Mouse (Mus musculus): ENCODE measurements around the gene Bricd5.

The Bricd5 gene

DNA sequence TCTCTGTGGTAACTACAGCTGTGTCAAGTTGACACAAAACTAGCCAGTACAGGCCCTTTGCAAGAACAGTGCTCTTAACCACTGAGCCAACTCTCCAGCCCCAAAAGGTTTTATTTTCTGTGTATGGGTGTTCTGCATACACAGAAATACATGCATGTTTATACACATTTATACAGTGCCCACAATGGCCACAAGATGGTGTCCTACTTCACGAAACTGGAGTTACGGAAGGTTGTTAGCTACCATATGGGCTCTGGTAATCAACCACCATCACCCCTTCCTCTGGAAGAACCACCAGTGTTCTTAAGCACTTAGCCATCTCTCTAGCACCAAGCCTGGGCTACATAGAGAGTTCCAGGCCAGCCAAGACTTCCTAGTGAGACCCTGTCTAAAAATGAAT lies 12.1 kb upstream of the Bricd5 start:
- no peak for DNase-seq (ENCODE audit: low read depth in 1 of 2, low spot score in 2 of 2)

DNA sequence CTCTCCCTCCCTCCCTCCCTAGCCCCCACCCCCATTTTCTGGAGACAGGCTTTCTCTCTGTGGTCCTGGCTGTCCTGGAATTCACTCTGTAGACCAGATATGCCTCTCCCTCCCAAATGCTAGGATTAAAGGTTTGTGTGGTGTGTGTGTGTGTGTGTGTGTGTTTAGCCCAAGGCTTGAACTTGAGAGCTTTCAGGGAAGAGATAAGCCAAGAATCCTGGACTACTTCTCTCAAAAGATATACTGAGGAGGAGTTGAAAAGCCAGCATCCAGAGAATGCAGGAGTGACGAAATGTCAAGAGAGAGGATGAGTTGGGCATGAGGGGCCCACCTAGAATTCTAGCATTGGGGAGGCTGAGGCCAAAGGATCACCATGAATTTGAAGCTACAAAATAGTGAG lies 10.8 kb upstream of the Bricd5 start:
- no peak for DNase-seq (ENCODE audit: low read depth in 1 of 2, low spot score in 2 of 2)

DNA sequence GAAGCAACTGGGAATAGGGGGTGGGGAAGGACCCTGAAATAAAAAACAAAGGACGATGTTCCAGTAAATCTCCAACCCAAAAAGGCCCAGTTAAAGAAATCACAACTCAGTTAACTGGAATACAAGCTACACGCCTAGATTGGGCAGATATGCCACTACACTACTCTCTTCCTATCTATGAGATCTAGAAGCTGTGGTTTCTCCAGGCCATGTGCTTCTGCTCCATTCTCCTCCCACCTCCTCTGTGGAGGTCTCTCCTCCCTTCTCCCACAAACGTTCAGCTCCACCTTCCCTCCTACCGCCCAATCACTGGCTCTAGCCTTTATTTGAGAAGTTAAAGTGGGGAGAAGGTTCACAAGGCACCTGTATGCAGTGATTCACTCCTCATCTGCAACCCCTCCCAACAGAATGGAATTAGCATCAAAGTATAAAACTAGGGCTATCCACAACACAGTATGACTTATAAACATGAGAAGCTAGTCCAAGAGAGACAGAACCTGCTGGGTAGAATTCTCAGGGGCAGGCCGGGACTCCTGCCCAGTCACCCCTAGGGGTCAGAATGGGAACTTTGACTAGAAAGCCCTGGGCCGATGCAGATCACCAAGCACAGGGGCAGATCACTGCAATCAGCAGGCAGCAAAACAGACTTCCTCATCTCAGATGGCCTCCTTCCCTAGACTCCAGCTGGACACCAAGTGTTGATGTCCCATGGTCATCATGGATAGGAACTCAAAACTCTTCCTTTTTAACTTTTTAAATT lies 10.1 kb upstream of the Bricd5 start:
- DNase-seq (ENCODE audit: low read depth in 1 of 2, low spot score in 2 of 2): no peak

DNA sequence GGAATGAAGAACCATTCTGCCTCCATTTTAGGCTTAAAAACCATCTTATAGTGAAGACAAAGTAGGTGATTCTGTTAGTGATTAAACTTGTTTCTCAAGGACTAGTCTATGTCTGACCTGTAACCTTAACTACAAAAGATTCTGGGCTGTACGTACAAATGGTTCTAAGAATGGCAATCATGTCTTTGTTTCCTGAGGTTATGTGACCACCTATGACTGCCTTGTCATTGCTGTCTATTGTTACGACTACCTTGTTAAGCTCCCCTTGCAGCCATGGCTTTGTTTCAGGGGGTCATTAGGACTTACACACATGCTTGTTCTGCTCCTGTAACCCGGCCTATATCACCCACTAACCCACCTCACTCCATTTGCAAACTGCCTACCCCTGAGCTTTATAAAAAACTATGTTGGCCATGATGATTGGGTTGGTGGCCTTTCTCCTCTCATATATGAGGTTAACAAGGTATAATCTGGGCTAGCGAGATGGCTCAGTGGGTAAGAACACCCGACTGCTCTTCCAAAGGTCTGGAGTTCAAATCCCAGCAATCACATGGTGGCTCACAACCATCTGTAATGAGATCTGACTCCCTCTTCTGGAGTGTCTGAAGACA lies 4.9 kb upstream of the Bricd5 start:
- DNase-seq (ENCODE audit: low read depth in 1 of 2, low spot score in 2 of 2): no peak

DNA sequence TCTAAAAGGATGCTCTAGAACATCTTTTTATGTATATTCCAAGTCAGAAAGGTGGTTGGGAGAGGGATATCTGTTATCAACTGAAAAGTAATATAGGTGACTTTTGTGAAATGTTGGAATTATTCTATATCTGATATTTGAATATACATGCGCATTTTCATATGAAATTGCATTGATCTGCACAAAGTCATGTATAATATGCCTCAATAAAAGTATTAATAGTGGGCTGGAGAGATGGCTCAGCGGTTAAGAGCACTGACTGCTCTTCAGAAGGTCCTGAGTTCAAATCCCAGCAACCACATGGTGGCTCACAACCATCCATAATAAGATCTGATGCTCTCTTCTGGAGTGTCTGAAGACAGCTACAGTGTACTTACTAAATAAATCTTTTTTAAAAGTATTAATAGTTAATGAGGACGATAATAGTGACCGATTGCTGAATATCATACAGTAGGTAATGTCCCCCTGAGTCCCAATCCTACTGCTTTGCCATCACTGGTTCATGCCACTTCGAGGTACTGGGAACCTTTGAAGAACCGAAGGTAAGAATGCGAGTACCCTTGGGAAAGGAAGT lies 4.3 kb upstream of the Bricd5 start:
- no peak for DNase-seq (ENCODE audit: low read depth in 1 of 2, low spot score in 2 of 2)

DNA sequence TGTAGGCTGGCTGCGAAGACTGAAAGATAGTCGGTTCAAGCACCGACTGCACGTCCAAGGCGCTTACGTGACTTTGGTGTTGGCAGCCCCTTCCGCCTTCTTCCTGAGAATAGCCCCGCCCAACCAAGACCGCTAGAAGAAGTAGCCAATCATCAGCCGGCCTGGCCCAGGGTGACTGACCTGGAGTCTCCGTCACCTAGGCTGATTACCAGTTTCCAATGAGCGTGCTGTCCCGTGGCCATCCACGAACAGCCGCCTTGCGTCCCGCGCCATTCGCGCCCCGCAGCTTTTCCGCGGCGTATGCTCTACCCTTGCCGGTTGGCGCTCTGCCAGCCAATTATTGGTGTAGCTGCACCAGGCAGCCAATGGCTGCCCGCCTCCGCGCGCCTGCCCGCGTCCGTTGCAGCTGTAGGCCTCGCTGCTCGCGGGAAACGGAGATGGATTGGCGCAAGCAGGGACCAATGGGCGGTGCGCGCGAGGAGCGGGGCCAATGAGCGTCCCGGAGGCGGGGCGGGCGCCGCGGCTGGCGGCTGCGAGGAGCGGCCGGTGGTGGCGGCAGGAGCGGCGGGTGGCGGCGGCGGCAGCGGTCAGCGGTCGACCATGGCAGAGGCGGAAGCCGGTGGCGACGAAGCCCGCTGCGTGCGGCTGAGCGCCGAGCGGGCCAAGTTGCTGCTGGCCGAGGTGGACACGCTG lies 3.6 kb upstream of the Bricd5 start, which contains the start of the genes E4f1 and Pgp:
Gene E4f1, minus strand, starts transcription at position 404 of the 693 bp plus-strand sequence.
Gene Pgp, plus strand, starts transcription at position 483 of the 693 bp plus-strand sequence.
- DNase-seq (ENCODE audit: low read depth in 1 of 2, low spot score in 2 of 2): peak; percentile 93 to 95

DNA sequence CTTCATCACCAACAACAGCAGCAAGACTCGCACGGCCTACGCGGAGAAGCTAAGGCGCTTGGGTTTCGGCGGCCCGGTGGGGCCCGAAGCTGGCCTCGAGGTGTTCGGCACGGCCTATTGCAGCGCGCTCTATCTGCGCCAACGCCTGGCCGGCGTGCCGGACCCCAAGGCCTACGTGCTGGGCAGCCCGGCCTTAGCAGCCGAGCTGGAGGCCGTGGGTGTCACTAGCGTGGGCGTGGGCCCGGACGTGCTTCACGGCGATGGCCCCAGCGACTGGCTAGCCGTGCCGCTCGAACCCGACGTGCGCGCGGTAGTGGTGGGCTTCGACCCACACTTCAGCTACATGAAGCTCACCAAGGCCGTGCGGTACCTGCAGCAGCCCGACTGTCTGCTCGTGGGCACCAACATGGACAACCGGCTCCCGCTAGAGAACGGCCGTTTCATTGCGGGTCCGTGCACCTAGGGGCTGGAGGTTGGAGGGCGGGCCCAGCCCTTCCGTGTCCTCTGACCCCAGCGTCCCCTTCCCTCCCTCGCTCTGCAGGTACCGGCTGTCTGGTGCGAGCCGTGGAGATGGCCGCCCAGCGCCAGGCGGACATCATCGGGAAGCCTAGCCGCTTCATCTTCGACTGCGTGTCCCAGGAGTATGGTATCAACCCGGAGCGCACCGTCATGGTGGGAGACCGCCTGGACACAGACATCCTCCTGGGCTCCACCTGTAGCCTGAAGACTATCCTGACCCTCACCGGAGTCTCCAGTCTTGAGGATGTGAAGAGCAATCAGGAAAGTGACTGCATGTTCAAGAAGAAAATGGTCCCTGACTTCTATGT lies 2.8 kb upstream of the Bricd5 start:
- DNase-seq (ENCODE audit: low read depth in 1 of 2, low spot score in 2 of 2): no peak

DNA sequence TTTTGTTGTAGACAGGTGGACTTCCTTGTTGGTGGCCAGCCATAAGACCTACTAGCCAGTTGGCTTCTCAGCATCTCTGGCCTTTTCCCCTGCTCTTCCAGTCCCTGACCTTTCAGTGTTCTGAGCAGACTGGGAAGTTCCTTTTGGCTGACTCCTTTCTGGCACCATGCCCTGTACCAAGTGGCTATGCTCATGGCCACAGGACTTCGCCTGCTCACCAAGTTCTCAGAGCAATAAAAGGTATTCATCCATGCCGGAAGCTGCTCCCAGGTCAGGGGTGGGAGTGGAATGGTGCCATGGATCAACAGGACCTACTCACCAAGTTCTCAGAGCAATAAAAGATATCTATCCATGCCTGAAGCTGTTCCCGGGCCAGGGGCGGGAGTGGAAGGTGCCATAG lies 1.2 kb upstream of the Bricd5 start:
- no peak for DNase-seq (ENCODE audit: low read depth in 1 of 2, low spot score in 2 of 2)

DNA sequence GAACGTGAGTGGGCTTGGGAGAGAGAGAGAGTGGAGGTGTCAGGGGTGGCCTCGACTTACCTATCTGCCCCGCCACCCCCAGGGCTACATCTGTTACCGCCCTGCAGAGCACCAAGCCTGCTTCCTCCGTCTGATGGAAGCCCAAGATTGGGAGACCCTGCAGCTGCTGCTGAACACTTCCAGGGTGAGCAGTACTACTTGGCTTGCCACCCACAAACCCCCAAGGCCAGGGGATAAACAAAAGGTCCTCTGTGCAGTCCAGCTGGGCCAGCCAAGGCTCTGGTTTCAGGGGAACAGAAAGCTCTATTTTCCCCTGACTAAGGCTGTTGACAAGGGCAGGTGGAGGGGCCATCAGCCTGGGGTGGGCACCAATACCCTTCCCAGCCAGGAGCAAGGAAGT lies 873 bp downstream of the Bricd5 start:
- DNase-seq (ENCODE audit: low read depth in 1 of 2, low spot score in 2 of 2): no peak

DNA sequence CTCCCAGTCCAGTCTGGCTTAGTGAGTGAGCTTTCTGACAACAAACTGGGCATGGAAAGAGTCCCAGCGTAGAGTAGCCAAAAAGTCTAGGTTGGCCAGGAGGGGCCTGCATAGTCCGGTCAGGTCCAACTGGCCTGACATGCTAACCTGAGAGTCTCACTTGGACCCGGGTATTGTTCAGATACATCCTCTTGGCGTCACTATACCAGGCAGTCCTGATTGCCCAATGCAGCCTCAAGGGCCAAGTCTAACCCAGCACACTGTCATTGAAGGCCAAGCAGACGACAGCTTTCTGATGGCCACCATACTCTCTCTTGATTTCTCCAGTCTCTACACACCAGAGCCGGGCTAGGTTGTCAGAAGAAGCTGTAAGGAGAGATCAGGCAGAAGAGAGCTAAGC lies 1.9 kb downstream of the Bricd5 start:
- DNase-seq (ENCODE audit: low read depth in 1 of 2, low spot score in 2 of 2): no peak

DNA sequence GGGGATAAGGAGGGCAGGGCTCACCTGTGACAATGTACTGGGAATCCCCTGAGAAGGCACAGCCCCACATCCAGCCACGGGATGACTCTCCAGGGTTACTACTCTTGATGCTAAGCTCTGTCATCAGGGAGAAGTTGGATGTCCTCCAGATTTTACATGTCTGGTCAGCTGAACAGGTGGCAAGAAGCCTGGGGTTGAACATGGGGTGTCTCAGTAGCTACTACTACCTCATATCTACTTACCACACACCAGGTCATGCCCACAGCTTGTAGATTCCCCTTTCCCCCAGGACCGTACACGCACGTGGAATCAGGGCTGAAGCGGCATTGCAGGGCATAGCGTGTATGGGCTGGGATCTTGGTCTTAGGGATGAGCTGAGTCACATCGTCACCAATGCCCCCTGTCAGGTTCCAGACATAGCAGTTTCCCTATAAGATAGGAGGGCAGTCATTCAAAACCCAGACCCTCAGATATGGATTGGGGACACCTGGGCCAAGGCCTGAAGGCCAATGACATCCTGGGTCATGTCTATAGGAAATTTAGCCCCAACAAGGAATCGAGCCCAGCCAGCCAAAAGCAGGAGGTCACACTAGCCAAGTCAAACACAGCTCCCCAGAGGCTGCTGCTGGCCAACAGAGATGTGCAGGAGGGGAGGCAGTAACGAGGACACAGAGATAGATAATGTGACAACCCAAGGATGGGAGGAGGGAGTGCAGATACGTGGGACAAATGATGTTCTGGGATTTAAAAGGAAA lies 2.5 kb downstream of the Bricd5 start:
- DNase-seq (ENCODE audit: low read depth in 1 of 2, low spot score in 2 of 2): no peak

DNA sequence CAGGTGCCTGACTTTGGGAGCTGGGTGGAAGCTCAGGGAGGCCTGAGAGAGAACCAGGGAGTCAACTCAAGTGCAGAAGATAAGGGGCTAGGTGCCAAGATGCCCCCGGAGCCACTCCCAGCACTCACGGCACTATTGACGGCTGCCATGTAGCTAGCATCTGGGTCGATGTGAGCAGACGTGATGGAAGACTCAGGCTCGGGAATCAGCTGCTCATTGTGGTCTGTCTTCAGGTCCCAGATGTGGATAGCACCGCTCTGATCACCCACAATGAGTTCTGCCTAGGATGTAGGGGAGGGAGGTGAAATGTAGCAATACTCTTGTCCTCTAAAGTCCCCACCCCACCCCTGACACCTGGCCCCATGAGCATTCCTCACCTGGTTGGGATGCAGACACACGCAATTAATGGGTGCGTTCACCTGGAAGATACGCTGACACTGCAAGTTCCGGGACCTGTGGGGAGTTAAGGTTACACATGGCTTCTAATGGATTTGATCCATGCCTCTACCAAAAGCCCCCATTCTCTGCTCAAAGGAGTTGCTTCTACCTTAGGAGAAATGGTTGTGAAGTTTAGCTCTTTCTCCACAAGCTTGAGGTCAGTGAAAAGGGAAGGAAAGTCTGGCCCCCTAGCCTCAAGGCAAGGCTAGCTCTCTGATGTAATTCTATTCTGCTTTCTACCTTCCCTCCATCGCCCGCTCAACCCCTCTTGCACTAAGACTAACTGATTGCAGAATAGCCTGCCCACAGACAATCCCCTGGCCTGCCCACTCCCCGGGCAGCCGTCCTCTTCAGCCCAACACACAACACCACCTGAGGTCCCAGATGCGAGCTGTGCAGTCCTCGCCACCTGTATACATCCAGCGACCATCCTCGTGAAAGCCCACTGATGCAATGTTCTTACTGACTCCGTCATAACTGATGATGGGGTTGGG lies 3.6 kb downstream of the Bricd5 start:
- no peak for DNase-seq (ENCODE audit: low read depth in 1 of 2, low spot score in 2 of 2)

DNA sequence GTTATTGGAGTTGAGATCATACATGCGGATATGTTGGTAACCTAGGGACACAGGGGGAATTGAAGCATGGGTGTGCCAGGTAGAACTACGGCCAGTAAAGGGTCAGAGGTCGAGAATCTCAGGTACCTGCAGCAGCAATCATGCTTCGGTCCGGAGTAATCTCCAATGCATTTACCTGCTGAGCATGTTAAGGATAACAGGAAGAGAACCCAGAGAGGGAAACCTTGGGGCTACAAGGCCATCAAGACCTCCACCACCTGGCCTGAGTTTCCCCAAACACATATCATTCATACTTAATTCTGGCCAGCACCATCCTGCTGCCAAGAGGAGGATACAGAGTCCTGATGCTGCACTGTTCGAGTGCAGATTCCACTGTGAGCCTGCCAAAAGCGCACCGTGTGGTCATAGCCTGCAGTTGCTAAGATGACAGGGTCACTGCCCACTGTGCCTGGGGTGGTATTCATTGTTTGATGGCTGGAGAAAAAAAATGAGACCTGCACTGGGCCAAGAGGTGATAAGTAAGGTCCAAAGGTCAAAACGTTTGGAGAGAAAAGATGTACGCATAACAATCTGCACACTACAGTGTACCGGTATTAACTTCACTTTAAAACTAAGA lies 4.4 kb downstream of the Bricd5 start:
- DNase-seq (ENCODE audit: low read depth in 1 of 2, low spot score in 2 of 2): no peak

DNA sequence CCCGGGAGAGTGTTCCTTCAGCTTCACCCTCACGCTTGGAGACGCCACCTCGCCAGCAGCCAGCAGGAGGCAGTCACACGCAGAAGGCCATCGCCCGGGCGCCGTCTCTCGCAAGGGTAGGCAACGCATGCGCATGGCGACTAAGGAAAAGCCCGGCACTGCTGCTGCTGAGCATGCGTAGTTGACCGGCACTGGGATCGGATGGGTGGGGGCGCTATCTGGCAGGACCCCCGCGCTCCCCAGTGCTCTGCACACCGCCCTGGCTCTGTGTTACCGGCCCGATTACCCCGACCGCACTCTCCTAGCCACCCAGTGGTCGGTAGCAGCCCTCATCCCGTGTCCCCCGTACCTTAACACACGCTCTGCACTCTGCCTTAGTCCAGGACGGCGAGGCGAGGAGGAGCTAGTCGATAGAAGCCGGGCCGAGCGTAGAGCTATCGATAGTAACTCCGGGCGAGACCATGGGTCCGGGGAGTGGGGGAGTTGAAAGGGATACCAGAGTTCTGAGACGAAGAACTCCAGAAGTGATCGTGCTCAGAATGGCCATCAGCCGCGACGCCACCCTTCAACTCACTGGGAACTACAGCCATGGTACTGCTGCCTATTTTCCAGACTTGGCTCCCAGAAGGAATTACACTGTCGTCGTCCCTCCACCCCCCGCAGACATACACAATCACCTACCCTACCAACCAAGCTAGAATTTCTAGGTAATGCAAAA lies 5.1 kb downstream of the Bricd5 start, which contains the start of gene Mlst8:
Gene Mlst8, minus strand, starts transcription at position 416 of the 718 bp plus-strand sequence.
- DNase-seq (ENCODE audit: low read depth in 1 of 2, low spot score in 2 of 2): peak; percentile 89 to 96

DNA sequence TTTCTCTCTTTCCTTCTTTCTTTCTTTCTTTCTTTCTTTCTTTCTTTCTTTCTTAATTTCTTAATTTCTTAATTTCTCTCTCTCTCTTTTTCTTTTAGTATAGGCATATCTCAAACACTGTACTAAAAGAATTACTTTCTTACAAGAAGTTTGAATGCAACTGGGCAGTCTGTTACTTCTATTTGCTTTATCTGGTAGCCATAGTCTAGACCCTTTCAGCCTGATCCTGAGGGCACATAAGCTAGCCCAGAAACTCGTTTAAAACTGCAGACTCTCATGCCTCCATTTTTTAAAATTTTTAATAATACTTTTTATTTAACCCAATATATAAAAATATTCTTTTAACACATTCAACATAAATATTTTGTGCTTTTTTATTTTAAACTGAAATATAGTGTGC lies 5.7 kb downstream of the Bricd5 start:
- no peak for DNase-seq (ENCODE audit: low read depth in 1 of 2, low spot score in 2 of 2)

DNA sequence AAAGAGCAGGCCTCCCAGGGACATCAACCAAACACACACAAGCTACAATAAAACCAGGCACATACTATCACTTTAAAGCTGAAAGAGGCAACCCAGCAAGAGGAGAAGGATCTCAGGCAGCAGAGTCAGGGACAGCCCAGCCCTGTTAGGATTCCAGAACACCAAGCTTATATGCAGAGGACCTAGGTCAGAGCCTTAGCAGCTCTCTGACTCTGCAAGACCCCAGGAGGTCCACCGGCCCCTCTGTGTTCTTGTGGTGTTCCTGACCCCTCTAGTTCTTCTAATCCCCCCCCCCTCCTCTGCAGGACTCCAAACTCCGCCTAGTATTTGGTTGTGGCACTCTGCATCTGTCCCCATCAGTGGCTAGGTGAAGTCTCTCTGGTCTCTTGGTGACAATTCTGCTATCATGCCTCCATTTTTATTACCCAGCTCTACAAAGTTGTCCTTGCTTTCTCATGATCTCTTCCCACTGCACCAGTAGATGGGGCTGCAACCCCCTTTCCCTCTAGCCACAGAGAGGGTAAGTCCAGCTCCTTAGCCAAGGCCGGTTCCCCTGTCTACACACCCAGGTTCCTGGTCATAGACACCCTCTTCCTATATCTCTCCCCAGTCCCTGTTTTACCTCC lies 6.6 kb downstream of the Bricd5 start:
- no peak for DNase-seq (ENCODE audit: low read depth in 1 of 2, low spot score in 2 of 2)

DNA sequence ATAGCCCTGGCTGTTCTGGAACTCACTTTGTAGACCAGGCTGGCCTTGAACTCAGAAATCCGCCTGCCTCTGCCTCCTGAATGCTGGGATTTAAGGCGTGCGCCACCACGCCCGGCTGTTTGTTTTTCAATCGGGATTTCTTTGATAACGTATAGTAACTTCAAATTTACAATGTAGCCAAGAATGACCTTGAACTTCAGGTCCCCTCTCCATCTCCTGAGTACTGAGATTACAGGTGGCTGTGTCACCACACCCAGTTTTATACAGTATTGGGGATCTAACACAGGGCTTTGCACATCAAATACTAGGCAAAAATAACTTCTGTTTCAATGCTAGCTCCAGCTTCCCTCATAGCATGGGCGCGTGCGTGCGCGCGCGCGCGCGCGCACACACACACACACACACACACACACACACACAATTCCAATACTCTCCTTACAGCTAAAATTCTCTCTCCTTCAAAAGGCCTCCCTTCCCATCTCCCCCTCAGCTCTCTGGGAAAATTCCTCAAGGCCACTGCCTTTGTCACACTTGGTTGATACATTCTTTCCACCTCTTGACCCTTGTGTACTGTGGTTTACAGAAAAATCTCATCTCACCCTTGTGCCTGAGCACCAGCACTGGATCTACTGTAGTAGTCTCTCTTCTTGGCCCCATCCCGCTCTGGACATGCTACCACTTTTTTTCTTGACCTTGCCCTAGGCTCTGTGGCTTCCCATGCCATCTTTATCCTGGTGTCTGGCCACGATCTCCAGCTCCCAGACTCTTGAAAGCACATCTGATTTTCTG lies 7.5 kb downstream of the Bricd5 start:
- DNase-seq (ENCODE audit: low read depth in 1 of 2, low spot score in 2 of 2): no peak

Data from monocyte, adult 2 months (primary cell).